Mouse (Mus musculus) liver, postnatal 0 days (tissue): ENCODE data around the gene Dmrtc2.

Experiments used
- CTCF ChIP-seq: sonication (generic); IDR thresholded peaks from 2 replicates; pipeline ENCODE4 v1.5.1; 2016; ENCODE audit warnings: antibody characterized with exemption, low read depth
- EP300 ChIP-seq: IDR thresholded peaks from 2 replicates; pipeline ENCODE4 v1.6.1; 2016; ENCODE audit warnings: antibody characterized with exemption, low read depth, mild to moderate bottlenecking

DNA sequence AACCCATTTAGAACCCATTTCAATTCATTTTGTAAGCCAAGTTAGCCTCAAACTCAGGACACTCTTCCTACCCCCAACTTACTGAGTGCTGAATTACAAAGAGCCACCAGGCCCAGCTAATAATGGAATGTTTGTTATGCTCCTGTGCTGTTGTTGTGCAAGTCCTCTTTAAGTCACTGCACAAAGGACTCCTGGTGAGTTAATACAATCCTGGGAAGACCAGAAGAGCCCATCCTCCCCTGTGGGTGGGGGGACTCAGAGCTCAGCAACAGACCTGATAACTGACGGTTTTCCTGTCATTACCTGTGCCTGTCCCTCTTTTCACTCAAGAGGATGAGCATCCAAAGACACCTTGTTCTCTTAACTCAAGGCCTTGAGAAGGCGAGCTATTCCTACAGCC is 9.8 kb downstream of the Dmrtc2 start:
- TF ChIP-seq EP300 (no peak), CTCF (no peak)
